Mouse (Mus musculus) left cerebral cortex, adult 11 months (tissue): ENCODE results near the gene Adgrl4.

Experiments used
- DNase-seq: peaks from one replicate; pipeline ENCODE4 v3.0.0; 2022; ENCODE audit warnings: low spot score

The Adgrl4 gene

DNA sequence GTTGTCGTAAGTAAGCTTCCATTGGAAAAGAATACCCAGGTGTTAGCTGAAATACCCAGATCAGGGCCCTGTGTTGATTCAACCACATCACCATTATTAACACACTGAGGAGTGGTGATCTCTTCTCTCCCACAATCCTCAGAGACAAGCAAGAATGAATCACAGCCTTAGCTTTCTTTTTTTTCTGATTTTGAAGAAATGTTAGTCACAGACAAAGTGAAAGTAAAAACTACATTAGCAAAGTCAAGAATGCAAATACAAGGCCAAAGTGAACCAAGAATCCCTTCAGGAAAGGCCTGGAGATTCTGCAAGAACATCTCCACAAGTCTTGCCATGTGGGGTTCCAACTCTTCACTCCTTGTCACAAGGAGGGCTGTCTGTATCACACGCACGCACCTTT is 67.9 kb downstream of the Adgrl4 start:
- DNase-seq, result no peak

DNA sequence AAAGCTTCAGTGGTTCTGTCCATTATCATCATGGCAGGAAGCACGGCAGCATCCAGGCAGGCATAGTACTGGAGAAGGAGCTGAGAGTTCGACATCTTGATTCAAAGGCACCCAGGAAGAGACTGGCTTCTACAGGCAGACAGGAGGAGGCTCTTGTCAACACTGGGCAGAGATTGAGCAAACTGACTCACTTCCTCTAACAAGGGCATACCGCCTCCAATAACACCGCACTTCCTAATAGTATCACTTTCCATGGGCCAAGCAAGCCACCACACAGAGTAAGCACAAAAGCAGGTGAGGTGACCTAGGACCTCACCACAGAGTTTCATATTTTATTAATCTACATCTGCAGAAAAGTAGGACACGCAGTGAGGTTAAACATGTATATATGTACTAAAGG is 73.5 kb downstream of the Adgrl4 start:
- DNase-seq, result no peak

DNA sequence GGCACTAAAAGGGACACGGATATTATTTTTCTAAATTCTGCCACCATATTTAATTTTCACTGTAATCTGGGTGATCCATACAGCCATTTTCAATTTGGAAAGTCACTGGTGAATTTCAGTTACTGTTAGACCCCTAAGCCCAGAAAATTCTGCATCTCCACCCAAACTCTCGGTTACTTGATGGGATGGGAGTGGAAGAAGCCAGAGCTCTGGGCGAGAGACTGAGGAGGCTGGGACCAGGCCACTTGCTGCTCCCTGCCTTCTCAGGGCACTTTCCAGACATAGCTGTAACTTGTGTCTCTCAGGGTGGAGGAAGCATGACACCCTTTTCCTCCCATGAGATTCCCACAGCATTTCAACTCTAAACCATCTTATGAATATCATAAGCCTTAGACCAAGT is 109.5 kb downstream of the Adgrl4 start:
- no peak for DNase-seq

DNA sequence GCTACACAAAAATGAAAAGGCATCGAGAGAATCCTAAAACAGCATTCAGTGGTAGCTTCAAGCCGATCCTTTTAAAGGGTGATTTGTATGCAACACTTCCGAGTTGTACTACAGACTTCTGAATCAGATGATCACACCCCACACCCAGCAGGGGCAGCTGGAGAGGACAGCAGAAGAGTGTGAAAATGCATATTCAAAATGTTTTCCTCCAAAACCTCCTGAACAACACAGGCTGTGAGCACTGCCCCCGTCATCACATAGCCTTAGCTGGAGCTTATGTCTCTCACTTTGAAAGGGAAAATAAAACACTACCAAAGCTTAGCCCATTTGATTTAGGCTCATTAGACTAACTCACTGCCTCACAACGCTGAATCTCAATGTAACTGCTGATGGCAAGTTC is 113.3 kb downstream of the Adgrl4 start:
- no peak for DNase-seq

DNA sequence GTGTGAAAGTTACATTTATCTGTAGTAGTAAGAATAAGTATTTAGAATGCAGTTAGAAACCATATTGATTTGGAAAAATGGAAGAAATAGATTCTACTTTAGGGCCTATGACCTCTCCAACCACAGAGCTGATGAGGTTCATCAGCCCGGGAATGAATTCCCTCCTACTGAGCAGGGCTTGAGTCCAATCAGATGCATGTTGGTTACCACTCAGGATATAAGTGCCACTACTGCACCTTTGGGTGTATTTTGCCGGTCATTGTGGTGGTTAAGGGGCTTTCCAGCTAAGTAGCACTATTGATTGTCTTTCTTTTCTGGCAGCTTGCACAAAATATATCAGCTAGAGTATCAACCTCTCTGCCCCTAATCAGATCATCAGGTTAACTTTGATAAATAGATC is 118.9 kb downstream of the Adgrl4 start:
- DNase-seq, result no peak

DNA sequence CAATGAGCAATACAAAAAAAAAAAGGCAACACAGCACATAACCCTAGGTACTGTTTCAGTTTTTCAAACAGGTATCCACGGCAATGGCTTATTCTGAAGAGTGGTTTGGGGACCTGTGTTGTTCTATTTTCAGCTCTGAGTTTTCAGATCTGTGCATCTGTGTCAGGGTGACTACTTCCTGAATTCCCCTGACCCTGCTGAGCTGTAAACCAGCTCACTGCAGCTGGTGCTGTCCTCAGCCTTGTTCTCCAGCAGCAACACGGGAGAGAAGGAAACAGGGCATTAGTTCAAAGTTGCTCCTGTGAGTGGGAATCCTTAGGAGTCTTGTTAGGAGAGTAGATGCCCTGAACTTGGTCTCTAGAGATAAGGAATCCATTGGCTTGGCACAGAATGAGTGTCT is 119.4 kb downstream of the Adgrl4 start:
- DNase-seq, result no peak

DNA sequence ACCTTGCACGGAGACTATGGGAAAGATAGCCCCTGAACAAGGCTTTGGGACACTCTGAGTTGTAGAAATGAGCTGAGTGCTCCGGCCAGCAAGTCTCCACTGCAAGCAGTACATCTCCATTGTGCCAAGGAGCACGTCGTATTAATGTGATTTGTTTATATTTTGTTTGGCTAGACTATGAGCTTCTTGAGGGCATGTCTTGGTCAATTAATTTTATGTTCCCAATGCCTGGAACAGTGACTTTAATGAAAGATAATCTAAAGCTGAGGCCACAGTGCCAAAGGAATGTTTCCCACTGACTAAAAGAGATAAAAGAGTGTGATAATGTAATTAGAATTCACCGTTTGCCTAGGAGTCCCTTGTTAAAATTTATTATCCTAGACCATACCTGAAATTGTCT is 119.9 kb downstream of the Adgrl4 start:
- no peak for DNase-seq

DNA sequence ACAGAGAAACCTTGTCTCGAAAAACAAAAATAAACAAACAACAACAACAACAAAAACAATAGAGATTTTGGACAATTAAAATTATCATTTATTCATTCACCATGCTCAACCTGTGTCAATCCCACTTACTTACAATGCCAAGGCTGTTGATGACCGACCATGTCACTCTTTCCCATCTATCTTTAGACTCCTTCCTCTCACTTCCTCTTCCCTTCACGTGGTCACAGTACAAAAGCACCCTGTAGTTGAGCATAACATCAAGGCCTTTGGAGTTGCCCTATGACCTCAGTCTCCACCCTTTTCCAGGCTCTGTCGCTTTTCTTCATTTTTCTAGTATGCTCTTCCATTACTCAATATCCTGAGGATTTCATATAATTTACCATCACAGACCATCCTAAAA is 120.7 kb downstream of the Adgrl4 start:
- DNase-seq, result no peak

DNA sequence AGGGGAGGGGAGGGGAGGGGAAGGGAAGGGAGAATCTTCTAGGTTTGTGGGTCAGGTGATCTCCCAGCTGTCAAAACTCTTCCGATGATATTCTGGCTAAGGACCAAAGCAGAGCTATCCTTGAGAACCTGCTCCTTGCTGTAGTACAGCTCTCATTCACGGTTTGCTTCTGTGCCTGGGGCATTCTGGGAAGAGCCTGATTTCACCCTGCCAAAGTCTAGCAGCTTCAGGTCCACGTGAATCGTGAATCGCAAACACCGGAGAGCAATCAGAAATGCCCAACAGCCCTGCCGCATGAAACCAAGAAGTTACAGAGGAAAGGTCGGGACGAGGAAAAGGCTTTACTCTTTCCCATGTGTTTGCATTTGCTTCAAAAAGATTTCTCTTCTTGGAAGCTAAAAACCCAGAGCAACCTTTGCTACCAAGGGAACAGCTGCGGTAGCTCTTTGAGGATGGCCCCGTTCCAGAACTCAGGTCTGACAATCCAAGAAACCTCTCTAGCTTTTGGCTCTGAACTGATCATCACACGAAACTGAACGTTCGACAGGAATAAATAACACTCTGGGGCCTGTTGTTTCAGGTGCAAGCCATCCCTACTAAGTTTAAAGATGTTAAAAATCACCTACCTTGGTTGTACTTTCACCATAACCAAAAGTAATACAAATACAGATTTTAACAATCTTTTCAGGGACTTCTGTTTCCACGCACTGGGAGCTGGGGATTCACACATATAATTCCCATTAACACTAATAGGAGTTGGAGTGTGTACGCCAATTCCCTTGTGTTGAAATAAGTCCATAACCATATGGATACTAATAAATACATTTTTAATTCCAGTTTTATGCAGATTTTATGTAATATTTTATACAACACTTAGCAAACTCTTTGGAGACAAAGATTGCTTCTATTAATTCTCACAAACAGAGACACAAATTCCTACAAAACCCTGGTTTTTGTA is 128.3 kb downstream of the Adgrl4 start:
- DNase-seq, result no peak

DNA sequence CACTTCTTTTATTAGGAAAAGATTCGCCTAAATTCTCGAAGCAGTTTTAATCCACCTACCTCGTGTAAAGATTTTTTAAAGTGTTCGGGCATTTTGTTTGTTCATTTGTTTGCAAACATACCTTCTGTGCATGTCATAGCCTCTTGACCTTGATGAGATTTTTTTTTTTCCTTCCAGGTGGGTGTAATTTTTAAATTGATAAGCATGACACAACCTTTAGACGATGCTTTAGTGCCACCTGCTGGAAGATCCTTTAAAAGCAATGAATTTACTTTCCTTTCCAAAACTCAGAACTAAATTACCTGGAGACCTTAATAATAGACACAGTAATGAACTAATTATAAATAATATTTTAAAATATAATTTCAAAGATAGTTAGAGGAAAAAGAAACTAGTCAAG is 128.9 kb downstream of the Adgrl4 start:
- DNase-seq, result no peak

DNA sequence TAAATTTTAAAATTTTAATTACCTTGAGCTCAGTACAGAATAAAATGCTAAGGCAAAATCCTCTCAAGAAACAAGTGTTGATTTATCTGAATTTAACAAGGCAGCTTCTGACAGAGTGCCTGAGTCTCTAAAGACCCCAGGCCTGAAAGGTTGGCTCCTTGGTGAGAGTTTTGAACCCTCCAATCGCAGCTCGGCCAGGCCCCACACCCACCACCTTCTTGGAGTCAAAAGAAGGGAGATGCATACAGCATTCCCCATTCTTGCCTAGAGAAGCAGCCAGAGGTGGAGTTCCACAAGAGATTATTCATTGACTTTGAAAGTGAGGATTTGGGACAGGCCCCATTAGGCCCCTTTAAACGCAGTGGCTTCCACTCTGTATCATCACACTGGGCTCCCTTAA is 129.9 kb downstream of the Adgrl4 start:
- no peak for DNase-seq

DNA sequence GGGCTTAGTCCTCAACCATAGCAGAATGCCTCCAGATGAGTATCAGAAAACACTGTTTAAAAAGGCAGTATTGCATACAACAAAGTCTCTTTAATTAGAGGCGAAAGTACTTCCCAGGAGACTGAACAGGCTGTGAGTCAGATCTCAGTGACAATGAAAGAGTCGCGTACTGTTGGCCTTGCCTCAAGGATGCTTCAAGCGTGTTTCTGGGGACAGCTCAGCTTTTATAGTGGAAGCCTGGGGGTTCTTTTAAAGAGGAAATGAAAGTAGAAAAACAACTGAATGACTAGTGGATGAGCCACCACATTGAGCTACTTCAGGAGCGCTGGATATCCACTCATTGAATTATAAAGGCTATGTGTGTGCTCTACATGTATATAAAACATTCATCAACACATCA is 134.4 kb downstream of the Adgrl4 start:
- no peak for DNase-seq

DNA sequence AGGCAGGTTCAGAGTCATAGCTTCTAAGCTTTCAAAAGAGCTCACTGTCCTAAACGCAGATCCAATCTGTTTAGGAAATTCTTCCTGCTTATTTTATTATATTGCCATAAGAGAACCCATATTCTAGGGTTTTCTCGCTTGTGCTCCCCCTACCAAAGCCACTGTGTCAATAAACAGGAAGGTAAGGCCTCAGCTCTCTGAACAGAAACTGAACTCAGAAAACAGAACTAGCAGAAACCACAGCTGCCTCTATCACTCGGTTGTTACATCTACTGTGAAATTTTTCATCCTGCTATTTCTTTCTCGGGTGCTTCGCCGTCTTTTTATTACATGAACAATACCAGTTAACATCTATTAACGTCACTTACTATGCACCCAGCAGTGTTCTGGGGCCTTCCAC is 137.6 kb downstream of the Adgrl4 start:
- DNase-seq, result no peak

DNA sequence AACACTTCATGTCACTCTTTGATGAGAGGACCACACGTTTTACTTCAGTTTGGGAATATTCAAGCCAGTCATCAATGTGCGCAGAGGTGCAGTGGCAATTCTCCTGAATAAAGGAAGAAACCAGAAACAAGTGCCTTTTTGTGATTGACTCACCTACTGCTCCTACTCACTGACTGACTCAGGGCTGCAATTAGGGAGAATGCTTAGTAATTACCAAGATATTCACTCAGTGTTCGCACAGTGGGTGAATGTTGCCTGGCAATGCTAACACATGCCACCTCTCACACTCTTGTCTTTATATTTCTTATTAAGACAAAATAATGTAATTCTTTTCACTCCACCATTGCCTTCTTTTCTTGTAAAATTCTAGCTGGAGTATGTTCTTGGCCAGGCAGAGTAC is 138.5 kb downstream of the Adgrl4 start:
- DNase-seq, result peak; percentile 32

DNA sequence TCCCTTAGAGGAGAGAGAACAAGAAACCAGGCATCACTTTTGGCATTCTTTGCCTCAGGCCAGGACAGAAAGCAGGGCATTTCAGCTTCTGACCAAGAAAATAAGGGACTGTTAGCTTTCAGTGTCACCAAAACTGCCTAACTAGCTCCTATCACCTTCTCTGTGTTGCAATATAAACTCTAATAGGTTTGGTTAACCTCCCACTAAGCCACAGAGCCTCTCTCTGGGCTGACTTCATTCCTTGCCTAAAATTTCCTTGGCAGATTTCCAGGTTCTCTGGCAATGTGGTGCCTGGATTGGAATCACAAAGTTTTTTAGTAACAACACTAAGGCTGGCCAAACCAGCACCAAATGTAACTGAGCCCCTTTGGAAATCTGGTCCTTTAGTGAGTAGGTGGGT is 154.2 kb downstream of the Adgrl4 start:
- no peak for DNase-seq
